ENCODE assay signal across 15 mouse cellular contexts in genomic region chr8:3216541-3217092, GRCm38 (mm10).
DNase-seq lines count a peak whose midpoint lies in the region; ATAC-seq and TF ChIP-seq lines count a peak whose summit lies in the region.
"Had no signal": no experiment of that assay in that cellular context is flagged by ENCODE, and none has a peak within 500 bp of the region (broad histone marks: within the 10 kb centered on the region; RNA-seq: fewer than 3 reads in every experiment).

No protein-coding gene starts in this region.

- H3K27ac ChIP-seq in forebrain, postnatal 0 days (ENCODE audit: low read depth, low read length) = 0 out of 2 replicates have a peak overlapping the region, but pooled peaks have one; percentile 9
- no peak overlapping the region for H3K27ac ChIP-seq in forebrain, embryonic 13.5 days
- H3K27ac ChIP-seq in hindbrain, embryonic 15.5 days (replicated peaks) = peak overlapping the region; percentile 47
- no peak overlapping the region for H3K27ac ChIP-seq in hindbrain, embryonic 11.5 days (ENCODE audit: low read depth, low read length)
- H3K27ac ChIP-seq in midbrain, embryonic 16.5 days (ENCODE audit: low read length) = peak overlapping the region; percentile 51; the same call in 1 of the 2 replicates
- no peak overlapping the region for H3K27ac ChIP-seq in midbrain, embryonic 10.5 days (replicated peaks)
- H3K27ac ChIP-seq in midbrain, postnatal 0 days (ENCODE audit: low read depth, low read length) = no peak overlapping the region
- H3K27ac ChIP-seq: embryonic facial prominence, embryonic 13.5 days; forebrain, embryonic 12.5 days; stomach, postnatal 0 days had no signal

- ATAC-seq in forebrain, postnatal 0 days = no peak
- ATAC-seq in forebrain, embryonic 13.5 days = no peak
- ATAC-seq in hindbrain, embryonic 15.5 days (ENCODE audit: low FRiP score, low read depth) = no peak
- ATAC-seq in hindbrain, embryonic 11.5 days (ENCODE audit: low FRiP score) = no peak
- no peak for ATAC-seq in midbrain, embryonic 16.5 days
- ATAC-seq in midbrain, postnatal 0 days (ENCODE audit: low FRiP score) = no peak
- ATAC-seq in megakaryocyte-erythroid progenitor cell, adult 5-6 weeks (replicated peaks; ENCODE audit: low FRiP score, low TSS enrichment, poor library complexity, severe bottlenecking) = no peak

- WGBS in forebrain, postnatal 0 days = 76% methylated on average over 4 of the region's 4 CpGs
- 88% methylated on average over 4 of the region's 4 CpGs for WGBS in forebrain, embryonic 13.5 days
- WGBS in hindbrain, embryonic 15.5 days = 77% methylated on average over 4 of the region's 4 CpGs
- 76% methylated on average over 4 of the region's 4 CpGs for WGBS in hindbrain, embryonic 11.5 days
- 69% methylated on average over 4 of the region's 4 CpGs for WGBS in midbrain, embryonic 16.5 days
- WGBS in midbrain, embryonic 10.5 days = 78% methylated on average over 4 of the region's 4 CpGs
- 70% methylated on average over 4 of the region's 4 CpGs for WGBS in midbrain, postnatal 0 days

- no peak overlapping the region for H3K4me2 ChIP-seq in forebrain, postnatal 0 days (ENCODE audit: low read depth)
- H3K4me2 ChIP-seq in forebrain, embryonic 13.5 days = no peak overlapping the region
- H3K4me2 ChIP-seq in hindbrain, embryonic 15.5 days = no peak overlapping the region
- H3K4me2 ChIP-seq in hindbrain, embryonic 11.5 days (replicated peaks; ENCODE audit: low read depth, low read length) = no peak overlapping the region
- H3K4me2 ChIP-seq in midbrain, embryonic 16.5 days (ENCODE audit: low read length) = no peak overlapping the region
- no peak overlapping the region for H3K4me2 ChIP-seq in midbrain, postnatal 0 days (ENCODE audit: low read depth, low read length, poor library complexity, severe bottlenecking)
- H3K4me2 ChIP-seq: embryonic facial prominence, embryonic 13.5 days; forebrain, embryonic 12.5 days had no signal

- H3K9ac ChIP-seq in forebrain, postnatal 0 days = no peak overlapping the region
- no peak overlapping the region for H3K9ac ChIP-seq in forebrain, embryonic 13.5 days
- no peak overlapping the region for H3K9ac ChIP-seq in hindbrain, embryonic 15.5 days
- no peak overlapping the region for H3K9ac ChIP-seq in hindbrain, embryonic 11.5 days (ENCODE audit: low read depth, low read length)
- no peak overlapping the region for H3K9ac ChIP-seq in midbrain, embryonic 16.5 days (ENCODE audit: low read depth, low read length)
- no peak overlapping the region for H3K9ac ChIP-seq in midbrain, postnatal 0 days (replicated peaks; ENCODE audit: low read length, poor library complexity, severe bottlenecking)
- H3K9ac ChIP-seq: embryonic facial prominence, embryonic 13.5 days; forebrain, embryonic 12.5 days; liver, postnatal 0 days had no signal

- H3K4me1 ChIP-seq in forebrain, postnatal 0 days (ENCODE audit: insufficient read depth) = peaks cover 1% of the 10 kb centered on the region
- peaks cover 13% of the 10 kb centered on the region for H3K4me1 ChIP-seq in forebrain, embryonic 13.5 days
- H3K4me1 ChIP-seq in hindbrain, embryonic 15.5 days (replicated peaks) = peaks cover 35% of the 10 kb centered on the region
- H3K4me1 ChIP-seq in hindbrain, embryonic 11.5 days (replicated peaks; ENCODE audit: control insufficient read depth, insufficient read depth, low read length) = no peaks in the 10 kb centered on the region
- peaks cover 7% of the 10 kb centered on the region for H3K4me1 ChIP-seq in midbrain, embryonic 16.5 days (ENCODE audit: control insufficient read depth, insufficient read depth, low read length)
- peaks cover 8% of the 10 kb centered on the region for H3K4me1 ChIP-seq in midbrain, embryonic 10.5 days
- H3K4me1 ChIP-seq in midbrain, postnatal 0 days (ENCODE audit: insufficient read depth, low read length) = no peaks in the 10 kb centered on the region

- peak; percentile 38 for DNase-seq in forebrain, postnatal 0 days
- no peak for DNase-seq in hindbrain, embryonic 11.5 days (ENCODE audit: low spot score)
- no peak for DNase-seq in midbrain, embryonic 10.5 days (ENCODE audit: low spot score)
- DNase-seq in midbrain, postnatal 0 days (ENCODE audit: low spot score) = peak; percentile 70
- DNase-seq: cerebellum, adult 8-10 months; gastrocnemius, postnatal 25 days; kidney, adult 8-10 months; liver, postnatal 0 days had no signal

- no peak for TF ChIP-seq CTCF in forebrain, postnatal 0 days (IDR thresholded peaks at IDR 0.05; ENCODE audit: low read depth)
- TF ChIP-seq CTCF in midbrain, postnatal 0 days (IDR thresholded peaks at IDR 0.05) = no peak

- H3K36me3 ChIP-seq in forebrain, postnatal 0 days (ENCODE audit: insufficient read depth) = no peaks in the 10 kb centered on the region; the same call in 1 of the 2 replicates
- peaks cover 1% of the 10 kb centered on the region for H3K36me3 ChIP-seq in forebrain, embryonic 13.5 days (ENCODE audit: poor library complexity, severe bottlenecking)
- H3K36me3 ChIP-seq in hindbrain, embryonic 15.5 days = no peaks in the 10 kb centered on the region
- no peaks in the 10 kb centered on the region for H3K36me3 ChIP-seq in hindbrain, embryonic 11.5 days (ENCODE audit: control insufficient read depth, insufficient read depth, low read length)
- H3K36me3 ChIP-seq in midbrain, embryonic 16.5 days (ENCODE audit: control insufficient read depth, insufficient read depth, low read length) = no peaks in the 10 kb centered on the region
- H3K36me3 ChIP-seq in midbrain, embryonic 10.5 days = no peaks in the 10 kb centered on the region
- H3K36me3 ChIP-seq in midbrain, postnatal 0 days (ENCODE audit: insufficient read depth, low read length) = no peaks in the 10 kb centered on the region
- H3K36me3 ChIP-seq: forebrain, embryonic 12.5 days had no signal

- H3K4me3 ChIP-seq in forebrain, postnatal 0 days (ENCODE audit: low read depth, low read length) = no peak overlapping the region
- H3K4me3 ChIP-seq in forebrain, embryonic 13.5 days = no peak overlapping the region
- H3K4me3 ChIP-seq in hindbrain, embryonic 15.5 days = no peak overlapping the region
- no peak overlapping the region for H3K4me3 ChIP-seq in hindbrain, embryonic 11.5 days (ENCODE audit: low read depth, low read length)
- no peak overlapping the region for H3K4me3 ChIP-seq in midbrain, embryonic 16.5 days (ENCODE audit: low read depth, low read length)
- H3K4me3 ChIP-seq in midbrain, embryonic 10.5 days = no peak overlapping the region
- no peak overlapping the region for H3K4me3 ChIP-seq in midbrain, postnatal 0 days (ENCODE audit: low read depth, low read length)
- H3K4me3 ChIP-seq: embryonic facial prominence, embryonic 13.5 days; forebrain, embryonic 12.5 days had no signal

- H3K27me3 ChIP-seq in forebrain, postnatal 0 days (ENCODE audit: insufficient read depth, low read length) = no peaks in the 10 kb centered on the region
- H3K27me3 ChIP-seq in forebrain, embryonic 13.5 days = no peaks in the 10 kb centered on the region
- H3K27me3 ChIP-seq in hindbrain, embryonic 15.5 days = no peaks in the 10 kb centered on the region
- no peaks in the 10 kb centered on the region for H3K27me3 ChIP-seq in hindbrain, embryonic 11.5 days (ENCODE audit: control insufficient read depth, insufficient read depth, low read length)
- H3K27me3 ChIP-seq in midbrain, embryonic 16.5 days (ENCODE audit: control insufficient read depth, insufficient read depth, low read depth, low read length) = no peaks in the 10 kb centered on the region
- no peaks in the 10 kb centered on the region for H3K27me3 ChIP-seq in midbrain, embryonic 10.5 days (ENCODE audit: low read depth, poor library complexity, severe bottlenecking)
- H3K27me3 ChIP-seq in midbrain, postnatal 0 days (ENCODE audit: insufficient read depth, low read length) = no peaks in the 10 kb centered on the region
- H3K27me3 ChIP-seq: embryonic facial prominence, embryonic 13.5 days; forebrain, embryonic 12.5 days had no signal

- H3K9me3 ChIP-seq in forebrain, postnatal 0 days (ENCODE audit: low read length) = no peaks in the 10 kb centered on the region
- no peaks in the 10 kb centered on the region for H3K9me3 ChIP-seq in forebrain, embryonic 13.5 days (replicated peaks)
- no peaks in the 10 kb centered on the region for H3K9me3 ChIP-seq in hindbrain, embryonic 15.5 days
- no peaks in the 10 kb centered on the region for H3K9me3 ChIP-seq in hindbrain, embryonic 11.5 days (ENCODE audit: control insufficient read depth, low read length)
- no peaks in the 10 kb centered on the region for H3K9me3 ChIP-seq in midbrain, embryonic 16.5 days (replicated peaks; ENCODE audit: control insufficient read depth, low read length, poor library complexity, severe bottlenecking)
- H3K9me3 ChIP-seq in midbrain, embryonic 10.5 days (replicated peaks) = no peaks in the 10 kb centered on the region
- H3K9me3 ChIP-seq in midbrain, postnatal 0 days (ENCODE audit: low read length) = no peaks in the 10 kb centered on the region
- H3K9me3 ChIP-seq: embryonic facial prominence, embryonic 13.5 days; forebrain, embryonic 12.5 days had no signal

Comparison
In these comparisons a context has a peak if more than half of its experiments do, and no peak if none do; other contexts are left out.
1. DNase-seq: peak in forebrain, postnatal 0 days (single experiment) and midbrain, postnatal 0 days (single experiment); none in hindbrain, embryonic 11.5 days (single experiment) and midbrain, embryonic 10.5 days (single experiment).
2. H3K27ac ChIP-seq: peak in forebrain, postnatal 0 days (single experiment), hindbrain, embryonic 15.5 days (single experiment) and midbrain, embryonic 16.5 days (single experiment); none in forebrain, embryonic 13.5 days (single experiment), hindbrain, embryonic 11.5 days (single experiment), midbrain, embryonic 10.5 days (single experiment) and midbrain, postnatal 0 days (single experiment).